Mouse (Mus musculus): ENCODE measurements around the gene Prss41. TPM values are rescaled to one million over a fixed set of nuclear protein-coding genes. Genes with fewer than 3 reads are reported as not detected.

The Prss41 gene
- 1.1 TPM for polyA plus RNA-seq (2014; fragmentation: Illumina TruSeq; extraction: RNeasy Lipid Tissue Mini Kit (QIAGEN cat#74804); ENCODE audit: low replicate concordance)

GRCm38 (mm10) chr17:23843812-23844273 is at the start of gene Prss41, which contains the start of gene Prss32:
Gene Prss41 (minus strand): TSS chr17:23844172.
Gene Prss32 (plus strand): TSS chr17:23843855.

GRCm38 (mm10) chr17:23880576-23880975 is 36.6 kb upstream of the Prss41 start, which contains the start of the genes Dcpp1 and Dcpp2:
Gene Dcpp1 (plus strand): TSS chr17:23880876.
Gene Dcpp2 (plus strand): TSS chr17:23880880.

GRCm38 (mm10) chr17:23867756-23868155 is 23.8 kb upstream of the Prss41 start, which contains the start of gene Prss21:
Gene Prss21 (plus strand): TSS chr17:23868056.

GRCm38 (mm10) chr17:23836006-23836575 is 7.9 kb downstream of the Prss41 start, which contains the start of gene Prss33:
Gene Prss33 (minus strand): TSS chr17:23836056.

GRCm38 (mm10) chr17:23829064-23829619 is 14.8 kb downstream of the Prss41 start, which contains the start of gene Elob:
Gene Elob (minus strand): TSS chr17:23829136.

GRCm38 (mm10) chr17:23790269-23791078 is 53.5 kb downstream of the Prss41 start, which contains the start of gene Srrm2:
Gene Srrm2 (plus strand): TSS chr17:23790532.

Other genes with a start within 250 kb of the Prss41 start
- not detected for gene Zfp13, start 244.7 kb downstream of the Prss41 start, polyA plus RNA-seq (2014; fragmentation: Illumina TruSeq; extraction: RNeasy Lipid Tissue Mini Kit (QIAGEN cat#74804); ENCODE audit: low replicate concordance)
- not detected for gene Zscan10, start 243.3 kb downstream of the Prss41 start, polyA plus RNA-seq (2014; fragmentation: Illumina TruSeq; extraction: RNeasy Lipid Tissue Mini Kit (QIAGEN cat#74804); ENCODE audit: low replicate concordance)
- gene Mmp25, start 198.9 kb downstream of the Prss41 start, polyA plus RNA-seq (2014; fragmentation: Illumina TruSeq; extraction: RNeasy Lipid Tissue Mini Kit (QIAGEN cat#74804); ENCODE audit: low replicate concordance) = 0.82 TPM
- 0.85 TPM for gene Bicdl2, start 183.7 kb downstream of the Prss41 start, polyA plus RNA-seq (2014; fragmentation: Illumina TruSeq; extraction: RNeasy Lipid Tissue Mini Kit (QIAGEN cat#74804); ENCODE audit: low replicate concordance)
- 2.0 TPM for gene Hcfc1r1, start 170.6 kb downstream of the Prss41 start, polyA plus RNA-seq (2014; fragmentation: Illumina TruSeq; extraction: RNeasy Lipid Tissue Mini Kit (QIAGEN cat#74804); ENCODE audit: low replicate concordance)
- gene Thoc6, start 170.3 kb downstream of the Prss41 start, polyA plus RNA-seq (2014; fragmentation: Illumina TruSeq; extraction: RNeasy Lipid Tissue Mini Kit (QIAGEN cat#74804); ENCODE audit: low replicate concordance) = 3.2 TPM
- gene Tnfrsf12a, start 166.7 kb downstream of the Prss41 start, polyA plus RNA-seq (2014; fragmentation: Illumina TruSeq; extraction: RNeasy Lipid Tissue Mini Kit (QIAGEN cat#74804); ENCODE audit: low replicate concordance) = not detected
- gene Cldn6, start 164.9 kb downstream of the Prss41 start, polyA plus RNA-seq (2014; fragmentation: Illumina TruSeq; extraction: RNeasy Lipid Tissue Mini Kit (QIAGEN cat#74804); ENCODE audit: low replicate concordance) = not detected
- not detected for gene Cldn9, start 160.1 kb downstream of the Prss41 start, polyA plus RNA-seq (2014; fragmentation: Illumina TruSeq; extraction: RNeasy Lipid Tissue Mini Kit (QIAGEN cat#74804); ENCODE audit: low replicate concordance)
- gene 1520401A03Rik, start 121.4 kb downstream of the Prss41 start, polyA plus RNA-seq (2014; fragmentation: Illumina TruSeq; extraction: RNeasy Lipid Tissue Mini Kit (QIAGEN cat#74804); ENCODE audit: low replicate concordance) = not detected
- gene Pkmyt1, start 117.8 kb downstream of the Prss41 start, polyA plus RNA-seq (2014; fragmentation: Illumina TruSeq; extraction: RNeasy Lipid Tissue Mini Kit (QIAGEN cat#74804); ENCODE audit: low replicate concordance) = 1.6 TPM
- gene Paqr4, start 103.3 kb downstream of the Prss41 start, polyA plus RNA-seq (2014; fragmentation: Illumina TruSeq; extraction: RNeasy Lipid Tissue Mini Kit (QIAGEN cat#74804); ENCODE audit: low replicate concordance) = 6.4 TPM
- gene Kremen2, start 98.3 kb downstream of the Prss41 start, polyA plus RNA-seq (2014; fragmentation: Illumina TruSeq; extraction: RNeasy Lipid Tissue Mini Kit (QIAGEN cat#74804); ENCODE audit: low replicate concordance) = not detected
- gene Flywch1, start 72.6 kb downstream of the Prss41 start, polyA plus RNA-seq (2014; fragmentation: Illumina TruSeq; extraction: RNeasy Lipid Tissue Mini Kit (QIAGEN cat#74804); ENCODE audit: low replicate concordance) = 0.78 TPM
- gene Flywch2, start 58.1 kb downstream of the Prss41 start, polyA plus RNA-seq (2014; fragmentation: Illumina TruSeq; extraction: RNeasy Lipid Tissue Mini Kit (QIAGEN cat#74804); ENCODE audit: low replicate concordance) = not detected
- gene Srrm2, start 53.6 kb downstream of the Prss41 start, polyA plus RNA-seq (2014; fragmentation: Illumina TruSeq; extraction: RNeasy Lipid Tissue Mini Kit (QIAGEN cat#74804); ENCODE audit: low replicate concordance) = 109 TPM
- 18.9 TPM for gene Elob, start 15.0 kb downstream of the Prss41 start, polyA plus RNA-seq (2014; fragmentation: Illumina TruSeq; extraction: RNeasy Lipid Tissue Mini Kit (QIAGEN cat#74804); ENCODE audit: low replicate concordance)
- gene Prss33, start 8.1 kb downstream of the Prss41 start, polyA plus RNA-seq (2014; fragmentation: Illumina TruSeq; extraction: RNeasy Lipid Tissue Mini Kit (QIAGEN cat#74804); ENCODE audit: low replicate concordance) = not detected
- gene Prss32, start 317 bp downstream of the Prss41 start, polyA plus RNA-seq (2014; fragmentation: Illumina TruSeq; extraction: RNeasy Lipid Tissue Mini Kit (QIAGEN cat#74804); ENCODE audit: low replicate concordance) = 6.8 TPM
- not detected for gene Prss21, start 23.9 kb upstream of the Prss41 start, polyA plus RNA-seq (2014; fragmentation: Illumina TruSeq; extraction: RNeasy Lipid Tissue Mini Kit (QIAGEN cat#74804); ENCODE audit: low replicate concordance)
- gene Dcpp1, start 36.7 kb upstream of the Prss41 start, polyA plus RNA-seq (2014; fragmentation: Illumina TruSeq; extraction: RNeasy Lipid Tissue Mini Kit (QIAGEN cat#74804); ENCODE audit: low replicate concordance) = not detected
- gene Dcpp2, start 36.7 kb upstream of the Prss41 start, polyA plus RNA-seq (2014; fragmentation: Illumina TruSeq; extraction: RNeasy Lipid Tissue Mini Kit (QIAGEN cat#74804); ENCODE audit: low replicate concordance) = not detected
- not detected for gene Dcpp3, start 73.3 kb upstream of the Prss41 start, polyA plus RNA-seq (2014; fragmentation: Illumina TruSeq; extraction: RNeasy Lipid Tissue Mini Kit (QIAGEN cat#74804); ENCODE audit: low replicate concordance)
- not detected for gene Sbp, start 97.5 kb upstream of the Prss41 start, polyA plus RNA-seq (2014; fragmentation: Illumina TruSeq; extraction: RNeasy Lipid Tissue Mini Kit (QIAGEN cat#74804); ENCODE audit: low replicate concordance)
- gene Sbpl, start 111.1 kb upstream of the Prss41 start, polyA plus RNA-seq (2014; fragmentation: Illumina TruSeq; extraction: RNeasy Lipid Tissue Mini Kit (QIAGEN cat#74804); ENCODE audit: low replicate concordance) = not detected
- 4.3 TPM for gene Prss30, start 136.4 kb upstream of the Prss41 start, polyA plus RNA-seq (2014; fragmentation: Illumina TruSeq; extraction: RNeasy Lipid Tissue Mini Kit (QIAGEN cat#74804); ENCODE audit: low replicate concordance)
- gene Prss22, start 153.9 kb upstream of the Prss41 start, polyA plus RNA-seq (2014; fragmentation: Illumina TruSeq; extraction: RNeasy Lipid Tissue Mini Kit (QIAGEN cat#74804); ENCODE audit: low replicate concordance) = not detected
- gene Prss27, start 194.0 kb upstream of the Prss41 start, polyA plus RNA-seq (2014; fragmentation: Illumina TruSeq; extraction: RNeasy Lipid Tissue Mini Kit (QIAGEN cat#74804); ENCODE audit: low replicate concordance) = not detected
- gene Kctd5, start 229.3 kb upstream of the Prss41 start, polyA plus RNA-seq (2014; fragmentation: Illumina TruSeq; extraction: RNeasy Lipid Tissue Mini Kit (QIAGEN cat#74804); ENCODE audit: low replicate concordance) = 107 TPM

All from small intestine, adult 10 weeks (tissue).